Mouse (Mus musculus): ENCODE measurements around the gene Dab1. TPM values are rescaled to one million over a fixed set of nuclear protein-coding genes. Genes with fewer than 3 reads are reported as not detected.

The Dab1 gene
- 0.90 and 1.1 TPM in 2 replicates for polyA plus RNA-seq (2012; rRNA removed)

DNA sequence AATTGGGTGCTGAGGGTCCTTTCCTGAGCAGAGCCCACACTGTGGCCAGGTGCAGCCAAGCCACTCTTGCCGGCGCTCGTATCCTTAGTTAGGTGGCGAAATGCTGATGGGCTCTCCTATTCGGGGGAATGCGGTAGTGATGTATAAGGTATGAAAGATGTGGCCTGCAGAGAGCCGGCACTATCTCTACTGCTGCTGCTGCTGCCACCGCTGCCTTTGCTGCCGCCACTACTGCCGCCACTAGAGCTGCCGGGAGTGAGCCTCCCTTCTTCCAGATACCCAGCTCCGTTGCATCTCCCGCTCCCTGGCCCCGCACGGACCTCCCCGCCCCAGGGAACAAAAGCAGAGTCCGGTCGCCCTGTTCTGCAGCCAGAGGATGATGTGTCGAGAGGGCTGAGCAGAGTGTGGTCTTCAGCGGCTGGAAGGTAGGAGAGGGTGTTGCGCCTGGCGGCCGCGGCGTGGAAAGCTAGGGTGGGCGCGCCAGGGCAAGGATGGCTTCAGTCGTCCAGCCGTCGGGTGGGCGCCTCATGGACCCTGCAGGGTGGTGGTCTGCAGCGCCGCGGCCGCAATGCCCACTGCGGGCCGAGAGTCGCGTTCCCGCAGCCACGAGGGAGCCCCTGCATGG lies at the start of gene Dab1:
TSS of gene Dab1 (plus strand) at position 39 of the 625 bp plus-strand sequence.
- H3K4me3 ChIP-seq (ENCODE audit: control insufficient read depth, low read depth, low read length): peak within 1 kb of the TSS; percentile 12; the same call in 1 of the 2 replicates
- H3K27me3 ChIP-seq (ENCODE audit: control insufficient read depth, insufficient read depth, low read length): no peaks in the 10 kb centered on the region
- no peak within 1 kb of the TSS for H3K27ac ChIP-seq (ENCODE audit: control insufficient read depth, insufficient read depth, low read depth, low read length)
- H3K36me3 ChIP-seq (ENCODE audit: control insufficient read depth, insufficient read depth, low read length): no peaks in the 10 kb centered on the region
- TF ChIP-seq CTCF (IDR thresholded peaks at IDR 0.05; ENCODE audit: control insufficient read depth, insufficient read depth, insufficient replicate concordance, low read depth, low read length) (no peak), POLR2A (IDR thresholded peaks at IDR 0.05; ENCODE audit: control insufficient read depth, low read depth, low read length) (no peak)
- H3K4me1 ChIP-seq (ENCODE audit: control insufficient read depth, insufficient read depth, low read length): no peaks in the 10 kb centered on the region; the same call in 1 of the 2 replicates

DNA sequence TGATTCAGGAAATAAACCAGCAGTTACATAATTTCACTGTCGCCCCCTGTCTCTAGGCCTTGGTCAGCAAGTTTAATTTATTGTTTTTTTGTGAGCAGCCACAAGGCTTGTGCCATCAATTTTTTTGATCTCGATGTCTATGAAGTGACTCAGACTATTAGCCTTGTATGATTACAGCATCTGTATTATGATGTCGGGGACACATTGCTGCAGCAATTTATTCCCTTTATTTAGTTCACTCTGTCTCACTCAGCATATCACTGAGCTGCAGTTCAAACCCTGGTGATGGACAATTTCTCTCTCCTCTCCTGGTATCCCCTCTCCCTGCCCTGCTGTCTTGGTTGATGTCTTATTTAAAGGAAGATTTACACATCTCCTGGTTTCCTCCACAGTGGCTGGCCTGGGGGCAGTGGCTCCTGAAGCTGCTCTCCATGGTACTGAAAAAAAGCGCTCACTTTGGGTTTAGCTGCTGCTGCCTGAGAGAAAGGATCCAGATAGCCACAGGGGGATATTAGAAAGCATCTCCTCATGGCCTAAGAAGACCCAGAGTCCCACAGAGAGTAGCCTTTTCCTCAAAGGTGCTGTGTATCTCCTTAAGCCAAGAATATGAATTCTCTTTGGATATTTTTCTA lies 47.3 kb upstream of the Dab1 start:
- no peaks in the 10 kb centered on the region for H3K36me3 ChIP-seq (ENCODE audit: control insufficient read depth, insufficient read depth, low read length)
- no peaks in the 10 kb centered on the region for H3K4me1 ChIP-seq (ENCODE audit: control insufficient read depth, insufficient read depth, low read length)
- H3K27me3 ChIP-seq (ENCODE audit: control insufficient read depth, insufficient read depth, low read length): no peaks in the 10 kb centered on the region
- TF ChIP-seq CTCF (IDR thresholded peaks at IDR 0.05; ENCODE audit: control insufficient read depth, insufficient read depth, insufficient replicate concordance, low read depth, low read length) (no peak), POLR2A (IDR thresholded peaks at IDR 0.05; ENCODE audit: control insufficient read depth, low read depth, low read length) (no peak)
- no peak overlapping the region for H3K4me3 ChIP-seq (ENCODE audit: control insufficient read depth, low read depth, low read length)
- H3K27ac ChIP-seq (ENCODE audit: control insufficient read depth, insufficient read depth, low read depth, low read length): no peak overlapping the region

DNA sequence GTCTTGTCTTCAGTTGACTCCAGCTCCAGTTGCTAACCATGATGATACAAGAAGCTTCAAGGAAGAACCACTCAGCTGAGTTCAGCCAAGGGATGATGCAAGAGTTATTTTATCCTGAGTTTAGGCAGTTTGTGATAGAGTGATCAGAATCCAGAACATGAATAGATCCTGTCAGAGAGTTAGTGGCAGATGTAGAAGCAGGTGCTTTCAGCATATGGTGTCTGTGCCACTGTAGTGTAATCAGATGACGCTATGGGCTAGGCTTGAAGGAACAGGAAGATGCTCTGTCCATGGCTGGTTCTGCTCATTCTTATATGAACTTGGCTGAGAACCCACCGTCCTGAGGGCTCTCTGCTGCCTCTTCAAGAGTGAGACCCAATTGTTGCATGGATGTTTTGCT lies 43.6 kb upstream of the Dab1 start:
- H3K4me1 ChIP-seq (ENCODE audit: control insufficient read depth, insufficient read depth, low read length): no peaks in the 10 kb centered on the region
- no peaks in the 10 kb centered on the region for H3K36me3 ChIP-seq (ENCODE audit: control insufficient read depth, insufficient read depth, low read length)
- no peak overlapping the region for H3K27ac ChIP-seq (ENCODE audit: control insufficient read depth, insufficient read depth, low read depth, low read length)
- no peak overlapping the region for H3K4me3 ChIP-seq (ENCODE audit: control insufficient read depth, low read depth, low read length)
- H3K27me3 ChIP-seq (ENCODE audit: control insufficient read depth, insufficient read depth, low read length): no peaks in the 10 kb centered on the region
- no peak for TF ChIP-seq POLR2A (IDR thresholded peaks at IDR 0.05; ENCODE audit: control insufficient read depth, low read depth, low read length)
- no peak for TF ChIP-seq CTCF (IDR thresholded peaks at IDR 0.05; ENCODE audit: control insufficient read depth, insufficient read depth, insufficient replicate concordance, low read depth, low read length)

DNA sequence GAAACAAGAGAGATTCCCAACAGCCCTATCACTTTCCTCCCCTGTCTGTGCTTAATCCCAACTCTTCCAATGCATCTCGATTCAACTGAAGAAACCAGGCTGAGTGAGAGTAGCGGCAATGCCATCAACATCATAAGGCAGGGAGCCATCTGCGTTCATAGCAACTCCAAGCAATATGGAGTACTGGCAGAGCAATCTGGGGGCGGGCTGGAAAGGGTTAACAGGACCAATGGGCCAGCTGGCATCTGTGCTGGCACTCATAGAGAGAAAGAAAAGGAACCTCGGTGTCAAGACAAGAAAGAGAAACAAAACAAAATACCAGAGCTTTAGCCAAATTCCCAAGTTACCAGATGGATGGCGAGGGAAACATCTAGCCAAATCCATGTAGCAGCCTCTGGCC lies 42.9 kb upstream of the Dab1 start:
- no peak overlapping the region for H3K4me3 ChIP-seq (ENCODE audit: control insufficient read depth, low read depth, low read length)
- H3K27ac ChIP-seq (ENCODE audit: control insufficient read depth, insufficient read depth, low read depth, low read length): no peak overlapping the region
- no peaks in the 10 kb centered on the region for H3K27me3 ChIP-seq (ENCODE audit: control insufficient read depth, insufficient read depth, low read length)
- TF ChIP-seq CTCF (IDR thresholded peaks at IDR 0.05; ENCODE audit: control insufficient read depth, insufficient read depth, insufficient replicate concordance, low read depth, low read length): no peak
- TF ChIP-seq POLR2A (IDR thresholded peaks at IDR 0.05; ENCODE audit: control insufficient read depth, low read depth, low read length): no peak
- no peaks in the 10 kb centered on the region for H3K36me3 ChIP-seq (ENCODE audit: control insufficient read depth, insufficient read depth, low read length)
- H3K4me1 ChIP-seq (ENCODE audit: control insufficient read depth, insufficient read depth, low read length): no peaks in the 10 kb centered on the region

DNA sequence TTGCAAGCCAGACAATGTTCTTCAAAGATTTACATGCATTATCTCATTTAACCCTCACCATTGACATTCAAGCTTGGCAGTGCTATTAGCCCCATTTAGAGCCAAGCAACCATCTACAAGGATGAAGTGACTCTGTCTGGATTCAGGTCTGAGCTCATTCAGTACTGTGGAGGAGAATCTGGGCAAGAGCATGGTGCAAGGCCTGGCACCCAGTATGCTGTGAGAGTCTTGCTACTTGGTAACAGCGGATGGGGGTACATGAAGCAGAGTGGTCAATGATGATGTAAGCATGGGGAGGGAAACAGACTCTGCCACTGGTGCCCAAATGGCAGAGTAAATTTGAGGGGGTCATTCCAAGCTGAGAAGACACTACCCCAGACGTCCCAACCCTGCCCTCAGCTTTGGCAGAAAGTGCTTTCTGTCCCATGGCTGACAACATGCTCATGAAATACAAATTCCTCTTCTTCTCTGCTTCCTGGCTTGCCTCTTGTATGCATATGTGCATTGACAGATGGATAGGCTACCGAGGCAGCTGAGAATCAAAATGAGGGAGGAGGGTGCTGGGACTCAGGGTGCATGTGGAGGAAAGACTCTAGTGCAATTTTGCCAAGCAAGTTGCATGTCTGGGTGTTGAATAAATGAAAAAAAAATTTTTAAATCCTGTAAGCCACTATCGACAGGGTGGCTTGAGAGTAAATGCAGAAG lies 41.9 kb upstream of the Dab1 start:
- Histone ChIP-seq H3K36me3 (ENCODE audit: control insufficient read depth, insufficient read depth, low read length) (no peaks in the 10 kb centered on the region), H3K27me3 (ENCODE audit: control insufficient read depth, insufficient read depth, low read length) (no peaks in the 10 kb centered on the region), H3K4me3 (ENCODE audit: control insufficient read depth, low read depth, low read length) (no peak overlapping the region), H3K4me1 (ENCODE audit: control insufficient read depth, insufficient read depth, low read length) (no peaks in the 10 kb centered on the region), H3K27ac (ENCODE audit: control insufficient read depth, insufficient read depth, low read depth, low read length) (no peak overlapping the region)
- no peak for TF ChIP-seq POLR2A (IDR thresholded peaks at IDR 0.05; ENCODE audit: control insufficient read depth, low read depth, low read length)

DNA sequence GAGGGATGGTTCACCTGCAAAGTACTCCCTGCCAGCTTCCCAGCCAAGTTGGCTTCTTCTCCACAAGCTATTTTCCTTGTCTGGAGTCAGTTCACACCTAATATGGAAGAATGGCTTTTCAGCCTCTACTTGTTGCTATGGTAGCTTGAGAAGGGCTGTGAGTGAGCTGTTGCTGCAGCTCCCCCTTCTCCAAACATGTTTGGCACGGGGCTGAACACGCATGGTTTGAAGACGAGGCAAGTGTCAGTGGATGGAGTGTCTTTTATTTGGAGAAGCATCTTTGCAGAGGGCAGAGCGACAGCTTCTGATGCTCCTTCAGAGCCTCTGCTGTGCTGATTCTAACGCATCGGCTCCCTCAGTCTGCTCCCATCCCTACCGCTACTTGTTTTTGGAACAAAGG lies 41.3 kb upstream of the Dab1 start:
- no peaks in the 10 kb centered on the region for H3K36me3 ChIP-seq (ENCODE audit: control insufficient read depth, insufficient read depth, low read length)
- H3K27ac ChIP-seq (ENCODE audit: control insufficient read depth, insufficient read depth, low read depth, low read length): no peak overlapping the region
- H3K4me3 ChIP-seq (ENCODE audit: control insufficient read depth, low read depth, low read length): no peak overlapping the region
- H3K4me1 ChIP-seq (ENCODE audit: control insufficient read depth, insufficient read depth, low read length): no peaks in the 10 kb centered on the region
- no peak for TF ChIP-seq POLR2A (IDR thresholded peaks at IDR 0.05; ENCODE audit: control insufficient read depth, low read depth, low read length)
- no peak for TF ChIP-seq CTCF (IDR thresholded peaks at IDR 0.05; ENCODE audit: control insufficient read depth, insufficient read depth, insufficient replicate concordance, low read depth, low read length)
- no peaks in the 10 kb centered on the region for H3K27me3 ChIP-seq (ENCODE audit: control insufficient read depth, insufficient read depth, low read length)

DNA sequence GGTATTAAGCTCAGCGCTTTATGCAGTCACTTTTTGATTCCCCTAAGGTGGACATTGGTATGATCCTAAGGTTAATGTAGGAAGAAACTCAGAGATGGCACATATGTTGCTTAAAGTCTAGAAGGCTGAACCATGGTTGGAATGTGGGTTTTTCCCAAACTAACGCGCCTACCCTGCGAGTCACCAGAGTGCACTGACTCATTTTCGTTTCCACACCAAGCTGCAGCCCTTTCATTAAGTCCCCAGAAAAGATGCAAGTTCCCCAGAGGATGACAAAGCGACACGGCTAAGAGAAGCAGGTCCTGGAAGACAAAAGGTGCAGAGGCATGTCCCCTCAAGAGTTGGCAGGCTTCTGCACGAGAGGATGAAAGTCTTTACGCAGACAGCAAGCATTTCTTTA lies 39.1 kb upstream of the Dab1 start:
- no peak for TF ChIP-seq CTCF (IDR thresholded peaks at IDR 0.05; ENCODE audit: control insufficient read depth, insufficient read depth, insufficient replicate concordance, low read depth, low read length)
- TF ChIP-seq POLR2A (IDR thresholded peaks at IDR 0.05; ENCODE audit: control insufficient read depth, low read depth, low read length): no peak
- H3K27me3 ChIP-seq (ENCODE audit: control insufficient read depth, insufficient read depth, low read length): no peaks in the 10 kb centered on the region
- no peaks in the 10 kb centered on the region for H3K4me1 ChIP-seq (ENCODE audit: control insufficient read depth, insufficient read depth, low read length)
- no peaks in the 10 kb centered on the region for H3K36me3 ChIP-seq (ENCODE audit: control insufficient read depth, insufficient read depth, low read length)
- H3K27ac ChIP-seq (ENCODE audit: control insufficient read depth, insufficient read depth, low read depth, low read length): no peak overlapping the region
- H3K4me3 ChIP-seq (ENCODE audit: control insufficient read depth, low read depth, low read length): no peak overlapping the region
